Mouse (Mus musculus) heart, embryonic 13.5 days (tissue): Measurements from ENCODE around the gene Col13a1. TPM values are rescaled to one million over a fixed set of nuclear protein-coding genes. Genes with fewer than 3 reads are reported as not detected.

Source experiments
- ATAC-seq: fragments of 200-750 bp; cut with Nextera tagmentation; 2 replicates; pipeline ENCODE4 v1.8.0; 2017; ENCODE audit warnings: moderate TSS enrichment; ENCODE audit not compliant: insufficient number of reproducible peaks, low FRiP score, low TSS enrichment; ENCODE audit errors: extremely low read depth
- H3K27ac ChIP-seq: fragments of 300-500 bp; sonication (generic); replicated peaks from 2 replicates; pipeline ENCODE4 v1.5.1; 2015; ENCODE audit warnings: moderate library complexity, mild to moderate bottlenecking, inconsistent platforms
- H3K27me3 ChIP-seq: fragments of 300-500 bp; sonication (generic); replicated peaks from 2 replicates; pipeline ENCODE4 v1.6.1; 2015; ENCODE audit warnings: mild to moderate bottlenecking, inconsistent platforms
- H3K36me3 ChIP-seq: fragments of 300-500 bp; sonication (generic); 2 replicates; pipeline ENCODE4 v1.6.1; 2015; ENCODE audit warnings: mild to moderate bottlenecking, inconsistent platforms
- H3K4me1 ChIP-seq: fragments of 300-500 bp; sonication (generic); 2 replicates; pipeline ENCODE4 v1.6.1; 2015; ENCODE audit warnings: inconsistent platforms
- H3K4me2 ChIP-seq: fragments of 300-500 bp; sonication (generic); 2 replicates; pipeline ENCODE4 v1.6.1; 2015; ENCODE audit warnings: inconsistent platforms, mild to moderate bottlenecking, moderate library complexity
- H3K4me3 ChIP-seq: fragments of 300-500 bp; sonication (generic); 2 replicates; pipeline ENCODE4 v1.5.1; 2015; ENCODE audit warnings: moderate library complexity, mild to moderate bottlenecking, inconsistent platforms
- H3K9ac ChIP-seq: fragments of 300-500 bp; sonication (generic); 2 replicates; pipeline ENCODE4 v1.6.1; 2015; ENCODE audit warnings: inconsistent platforms, mild to moderate bottlenecking, moderate library complexity
- H3K9me3 ChIP-seq: fragments of 300-500 bp; sonication (generic); 2 replicates; pipeline ENCODE4 v1.6.1; 2016; ENCODE audit warnings: inconsistent platforms
- WGBS: fragments of 180-500 bp; shearing (Covaris S2); methylation state at CpG from one replicate; pipeline ENCODE4 v1.1.7; 2015; ENCODE audit warnings: mixed read lengths; 5-methylcytosine and 5-hydroxymethylcytosine counted together
- polyA plus RNA-seq: library from polyadenylated mRNA; unstranded; fragments of >200 nt; fragmentation: Nextera tagmentation; extraction: Ambion mirVana; gene quantifications from 2 replicates; pipeline ENCODE4 v1.2.1, GENCODE M21; 2015

Col13a1 gene
- polyA plus RNA-seq, 1 experiment from 2014 or later, result 12.5 TPM

- Histone ChIP-seq H3K36me3 (no peaks in the 10 kb centered on the region), H3K9me3 (0 out of 2 replicates have a peak, but pooled peaks cover 3% of the 10 kb centered on the region), H3K27ac (no peak overlapping the region), H3K4me2 (peak overlapping the region; percentile 18; the same call in 1 of the 2 replicates), H3K9ac (no peak overlapping the region), H3K4me1 (peaks cover 25% of the 10 kb centered on the region; the same call in 1 of the 2 replicates), H3K4me3 (no peak overlapping the region), H3K27me3 (peaks cover 3% of the 10 kb centered on the region; the same call in 1 of the 2 replicates)
- ATAC-seq, result no peak
- WGBS, result 40% methylated on average over 9 of the region's 9 CpGs
Observed at GRCm38 (mm10) chr10:61830817-61831216, 148.1 kb downstream of the Col13a1 start.

DNA sequence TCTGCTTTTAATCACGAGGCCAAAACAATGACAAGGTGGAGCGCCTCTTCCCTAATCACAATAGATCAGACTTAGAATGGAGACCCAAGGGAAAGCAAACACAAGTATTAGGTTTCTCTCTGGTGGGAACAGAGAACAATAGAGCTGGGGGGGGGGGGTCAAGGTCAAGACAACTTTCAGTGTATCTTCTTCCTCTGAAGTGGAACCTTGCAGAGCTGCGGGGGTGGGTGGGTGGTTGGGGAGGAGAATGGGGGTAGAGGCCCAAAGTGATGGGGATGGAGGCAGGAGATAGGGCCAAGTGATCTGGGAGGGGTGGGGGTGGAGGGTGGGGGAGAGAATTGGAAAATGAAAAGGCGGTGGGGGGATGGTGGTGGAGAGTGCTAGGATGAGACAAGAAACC is 149.9 kb downstream of the Col13a1 start:
- WGBS, result 57% methylated on average over 4 of the region's 4 CpGs
- peaks cover 25% of the 10 kb centered on the region; the same call in 1 of the 2 replicates for H3K4me1 ChIP-seq
- no peaks in the 10 kb centered on the region for H3K9me3 ChIP-seq
- no peak for ATAC-seq
- no peak overlapping the region for H3K4me3 ChIP-seq
- H3K36me3 ChIP-seq, result no peaks in the 10 kb centered on the region
- H3K9ac ChIP-seq, result no peak overlapping the region
- H3K27me3 ChIP-seq, result peaks cover 3% of the 10 kb centered on the region; the same call in 1 of the 2 replicates
- no peak overlapping the region for H3K27ac ChIP-seq
- no peak overlapping the region for H3K4me2 ChIP-seq

DNA sequence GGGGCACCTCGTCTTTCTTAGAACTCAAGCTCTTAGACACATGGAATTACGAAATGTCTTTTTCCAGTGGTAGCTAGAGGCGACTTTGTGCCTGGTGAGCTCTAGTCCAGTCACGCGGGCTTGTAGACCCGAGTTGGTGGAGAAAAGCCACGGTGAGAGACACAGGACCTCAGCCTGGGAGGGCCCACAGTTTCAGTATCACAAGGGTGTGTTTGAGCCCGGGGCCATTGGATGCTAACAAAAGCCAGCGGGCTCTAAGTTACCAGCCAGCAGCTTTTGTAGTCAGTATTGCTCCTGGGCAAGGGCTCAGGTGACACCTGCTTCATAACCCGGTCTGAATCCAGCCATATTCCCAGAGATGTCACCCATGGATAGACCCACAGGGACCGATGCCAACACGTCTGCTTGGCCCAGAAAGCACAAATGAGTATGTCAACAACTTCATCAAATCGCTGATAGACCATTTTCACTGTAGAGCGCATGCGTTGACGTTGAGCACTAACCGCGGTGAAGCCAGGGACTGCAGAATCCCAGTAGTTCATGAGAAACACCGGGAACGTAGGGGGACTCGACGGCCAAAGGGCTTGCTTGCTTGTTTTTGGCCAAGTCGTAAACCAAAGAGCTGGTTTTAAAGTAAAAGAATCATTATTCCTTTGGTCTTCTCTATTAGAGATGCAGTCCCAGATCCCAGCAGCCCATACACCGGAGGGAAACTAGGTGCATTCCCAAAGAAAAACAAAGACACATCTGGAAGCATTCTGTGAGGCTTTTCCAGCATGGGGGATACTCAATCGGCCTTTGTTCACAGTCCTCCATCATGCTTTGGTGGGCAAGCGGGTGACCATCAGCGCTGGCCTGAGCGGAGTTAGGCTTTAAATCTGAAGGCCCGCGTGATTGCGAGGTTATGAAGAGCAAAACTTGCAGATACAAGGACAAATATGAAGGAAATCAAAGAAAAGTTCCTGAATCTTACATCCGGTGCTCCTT is 150.7 kb downstream of the Col13a1 start:
- Histone ChIP-seq H3K4me3 (no peak overlapping the region), H3K36me3 (no peaks in the 10 kb centered on the region), H3K9me3 (no peaks in the 10 kb centered on the region), H3K27me3 (peaks cover 3% of the 10 kb centered on the region; the same call in 1 of the 2 replicates), H3K27ac (no peak overlapping the region), H3K4me1 (peaks cover 32% of the 10 kb centered on the region), H3K4me2 (no peak overlapping the region), H3K9ac (no peak overlapping the region)
- 83% methylated on average over 32 of the region's 32 CpGs for WGBS
- ATAC-seq, result no peak

DNA sequence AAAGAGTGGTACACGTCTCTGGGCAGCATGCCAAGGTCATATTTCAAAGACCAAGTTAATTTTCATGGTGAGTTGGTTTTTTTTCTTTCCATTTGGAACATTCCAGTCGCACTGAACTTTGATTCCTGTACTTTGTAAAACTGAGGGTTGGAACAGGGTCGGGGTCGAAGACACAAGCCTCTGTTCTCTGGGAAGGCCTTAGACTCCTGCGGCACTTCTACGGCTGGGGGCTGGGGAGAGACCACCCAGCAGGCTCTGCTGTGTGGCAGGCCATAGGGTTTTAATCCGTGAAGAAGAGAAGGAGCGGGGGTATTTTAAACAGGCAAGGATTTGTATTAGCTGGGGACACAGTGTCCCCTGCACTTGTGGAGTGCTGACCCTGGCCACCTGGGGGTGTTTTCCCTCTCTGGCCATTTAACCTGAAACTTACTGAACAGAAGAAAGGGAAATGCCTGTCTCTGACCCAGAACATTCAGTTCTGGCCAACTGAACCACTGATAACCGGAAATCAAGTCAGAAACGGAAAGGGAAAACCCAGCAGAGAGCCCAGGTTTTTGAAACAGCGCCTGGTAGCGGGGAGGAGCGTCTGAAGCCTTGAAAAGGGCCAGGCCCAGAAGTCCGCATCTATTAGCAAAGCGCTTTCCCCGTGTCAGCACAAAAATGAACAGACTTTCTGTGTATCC is 152.0 kb downstream of the Col13a1 start:
- 43% methylated on average over 16 of the region's 16 CpGs for WGBS
- Histone ChIP-seq H3K27ac (0 out of 2 replicates have a peak overlapping the region, but pooled peaks have one; percentile 24), H3K27me3 (peaks cover 3% of the 10 kb centered on the region; the same call in 1 of the 2 replicates), H3K4me2 (no peak overlapping the region), H3K36me3 (no peaks in the 10 kb centered on the region), H3K4me1 (peaks cover 32% of the 10 kb centered on the region), H3K9me3 (no peaks in the 10 kb centered on the region), H3K4me3 (no peak overlapping the region), H3K9ac (no peak overlapping the region)
- ATAC-seq, result no peak

- Histone ChIP-seq H3K9me3 (no peaks in the 10 kb centered on the region), H3K36me3 (no peaks in the 10 kb centered on the region), H3K27ac (no peak overlapping the region), H3K4me2 (no peak overlapping the region), H3K4me1 (peaks cover 32% of the 10 kb centered on the region), H3K4me3 (no peak overlapping the region), H3K27me3 (peaks cover 3% of the 10 kb centered on the region; the same call in 1 of the 2 replicates), H3K9ac (no peak overlapping the region)
- ATAC-seq, result no peak
- WGBS, result 67% methylated on average over 13 of the region's 13 CpGs
Observed at GRCm38 (mm10) chr10:61825979-61826752, 152.7 kb downstream of the Col13a1 start.

DNA sequence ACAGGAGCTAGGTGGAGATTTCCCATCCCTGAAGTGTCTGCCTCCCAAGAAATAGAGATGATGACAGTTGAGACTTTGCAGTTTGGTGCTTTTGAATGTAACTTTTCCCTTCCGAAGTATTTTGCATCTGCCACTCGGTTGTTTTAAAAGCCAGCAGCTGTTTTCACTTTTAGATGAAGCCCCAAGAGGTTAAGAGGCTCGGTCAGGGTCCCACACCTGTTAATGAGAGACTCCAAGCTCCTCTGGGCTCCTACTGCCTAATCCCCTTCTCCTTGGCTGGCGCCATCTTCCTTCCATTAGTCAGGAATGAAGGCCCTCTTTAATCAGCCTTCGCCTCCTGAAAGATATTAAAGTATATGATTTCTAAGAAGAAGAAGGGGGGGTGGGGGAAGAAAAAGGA is 153.4 kb downstream of the Col13a1 start:
- no peaks in the 10 kb centered on the region for H3K36me3 ChIP-seq
- 49% methylated on average over 5 of the region's 5 CpGs for WGBS
- no peak overlapping the region for H3K9ac ChIP-seq
- no peak overlapping the region for H3K4me2 ChIP-seq
- no peak overlapping the region for H3K27ac ChIP-seq
- ATAC-seq, result no peak
- H3K4me1 ChIP-seq, result peaks cover 32% of the 10 kb centered on the region
- peaks cover 3% of the 10 kb centered on the region; the same call in 1 of the 2 replicates for H3K27me3 ChIP-seq
- H3K9me3 ChIP-seq, result no peaks in the 10 kb centered on the region
- H3K4me3 ChIP-seq, result no peak overlapping the region

GRCm38 (mm10) chr10:61823731-61824115 is 155.2 kb downstream of the Col13a1 start:
- 38% methylated on average over 4 of the region's 4 CpGs for WGBS
- Histone ChIP-seq H3K9ac (no peak overlapping the region), H3K4me2 (no peak overlapping the region), H3K9me3 (no peaks in the 10 kb centered on the region), H3K4me1 (peaks cover 32% of the 10 kb centered on the region), H3K4me3 (no peak overlapping the region), H3K36me3 (no peaks in the 10 kb centered on the region), H3K27me3 (peaks cover 3% of the 10 kb centered on the region; the same call in 1 of the 2 replicates), H3K27ac (no peak overlapping the region)
- no peak for ATAC-seq

- Histone ChIP-seq H3K4me2 (no peak overlapping the region), H3K27ac (no peak overlapping the region)
- no peak for ATAC-seq
Observed at GRCm38 (mm10) chr10:61822968-61823730, 155.8 kb downstream of the Col13a1 start.

DNA sequence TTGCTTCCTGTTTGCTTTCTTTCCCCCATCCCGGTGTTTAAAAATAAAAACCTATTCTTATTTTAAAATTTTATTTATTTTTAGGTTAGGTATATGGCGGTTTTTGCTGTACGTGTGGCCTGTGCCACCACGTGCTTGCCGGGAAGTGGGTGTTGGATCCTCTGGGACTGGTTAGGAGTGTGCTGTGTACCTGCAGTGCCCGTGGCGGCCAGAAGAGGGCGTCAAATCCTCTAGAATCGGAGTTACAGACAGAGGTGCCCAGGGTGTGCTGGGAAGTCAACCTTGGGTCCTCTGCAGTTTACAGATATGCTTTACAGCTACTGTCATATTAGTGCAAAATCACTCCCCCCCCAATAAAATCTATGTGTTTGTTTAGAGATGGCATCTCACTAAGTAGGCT is 158.9 kb downstream of the Col13a1 start:
- ATAC-seq, result no peak
- H3K36me3 ChIP-seq, result no peaks in the 10 kb centered on the region
- 51% methylated on average over 9 of the region's 9 CpGs for WGBS
- no peak overlapping the region for H3K9ac ChIP-seq
- no peaks in the 10 kb centered on the region for H3K9me3 ChIP-seq
- no peak overlapping the region for H3K4me2 ChIP-seq
- peaks cover 11% of the 10 kb centered on the region for H3K4me1 ChIP-seq
- no peaks in the 10 kb centered on the region for H3K27me3 ChIP-seq
- no peak overlapping the region for H3K4me3 ChIP-seq
- H3K27ac ChIP-seq, result no peak overlapping the region

More at GRCm38 (mm10) chr10:61822968-61823730, 155.8 kb downstream of the Col13a1 start:
- H3K27me3 ChIP-seq, result peaks cover 2% of the 10 kb centered on the region; the same call in 1 of the 2 replicates
- H3K4me1 ChIP-seq, result peaks cover 32% of the 10 kb centered on the region
- H3K9ac ChIP-seq, result no peak overlapping the region
- H3K9me3 ChIP-seq, result no peaks in the 10 kb centered on the region
- no peak overlapping the region for H3K4me3 ChIP-seq
- no peaks in the 10 kb centered on the region for H3K36me3 ChIP-seq
- 28% methylated on average over 7 of the region's 7 CpGs for WGBS

DNA sequence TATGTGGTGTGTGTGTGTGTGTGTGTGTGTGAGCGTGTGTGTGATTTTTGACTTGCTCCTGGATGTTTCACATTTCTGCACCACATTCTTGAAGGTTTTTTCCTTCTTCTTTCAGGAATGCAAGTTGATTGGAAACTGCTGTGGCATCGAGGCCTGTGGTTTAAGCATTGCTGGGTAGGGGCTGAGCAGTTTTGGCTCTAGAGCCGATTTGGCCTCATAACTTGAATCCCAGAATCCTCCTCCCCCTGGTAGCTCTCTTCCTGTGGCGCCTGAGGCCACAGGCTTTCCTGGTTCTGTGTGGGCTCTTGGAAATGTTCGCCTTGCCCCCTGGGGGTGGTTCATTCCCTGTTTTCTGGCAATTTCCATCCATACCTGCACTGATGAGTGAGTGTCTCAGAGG is 166.9 kb downstream of the Col13a1 start:
- H3K27ac ChIP-seq, result no peak overlapping the region
- WGBS, result 44% methylated on average over 5 of the region's 5 CpGs
- H3K4me3 ChIP-seq, result no peak overlapping the region
- ATAC-seq, result no peak
- H3K9me3 ChIP-seq, result no peaks in the 10 kb centered on the region
- H3K9ac ChIP-seq, result no peak overlapping the region
- no peaks in the 10 kb centered on the region for H3K27me3 ChIP-seq
- H3K4me2 ChIP-seq, result no peak overlapping the region
- no peaks in the 10 kb centered on the region for H3K36me3 ChIP-seq
- no peaks in the 10 kb centered on the region for H3K4me1 ChIP-seq
